Mouse (Mus musculus): ENCODE data around the gene Qsox1. TPM values are rescaled to one million over a fixed set of nuclear protein-coding genes. Genes with fewer than 3 reads are reported as not detected.

Gene Qsox1
- polyA plus RNA-seq, 1 experiment from 2014 or later = 23.4 TPM

Other genes starting within 250 kb of the Qsox1 start
- not detected in 2 replicates for gene Lhx4, start 61.2 kb downstream of the Qsox1 start, polyA plus RNA-seq (2015; fragmentation: Nextera tagmentation; extraction: Ambion mirVana)
- 6.8 and 7.8 TPM in 2 replicates for gene Cep350, start 160.4 kb upstream of the Qsox1 start, polyA plus RNA-seq (2015; fragmentation: Nextera tagmentation; extraction: Ambion mirVana)
- 69.2 and 77.6 TPM in 2 replicates for gene Tor1aip2, start 222.5 kb upstream of the Qsox1 start, polyA plus RNA-seq (2015; fragmentation: Nextera tagmentation; extraction: Ambion mirVana)
- gene Tor1aip1, start 223.6 kb upstream of the Qsox1 start, polyA plus RNA-seq (2015; fragmentation: Nextera tagmentation; extraction: Ambion mirVana) = 35.7 and 37.9 TPM in 2 replicates

Measured in heart, embryonic 15.5 days (tissue).